Mouse (Mus musculus) MEL-GATA-1-ER (cell line): ENCODE data around the gene H60b.
"Not testable (repeated sequence)": the region's sequence is repeated elsewhere in the genome, so short reads cannot be mapped to it uniquely, and the experiment has no call there.

Source experiments
- DNase-seq: peaks from one replicate; pipeline ENCODE4 v3.0.0-alpha.2; 2012; ENCODE audit warnings: low read depth; ENCODE audit errors: extremely low read depth

Gene H60b

GRCm38 (mm10) chr10:22165328-22166003 is 7.1 kb downstream of the H60b start:
- DNase-seq, result not testable (repeated sequence)

- not testable (repeated sequence) for DNase-seq
These were observed 7.6 kb downstream of the H60b start for GRCm38 (mm10) chr10:22166025-22166424.

DNA sequence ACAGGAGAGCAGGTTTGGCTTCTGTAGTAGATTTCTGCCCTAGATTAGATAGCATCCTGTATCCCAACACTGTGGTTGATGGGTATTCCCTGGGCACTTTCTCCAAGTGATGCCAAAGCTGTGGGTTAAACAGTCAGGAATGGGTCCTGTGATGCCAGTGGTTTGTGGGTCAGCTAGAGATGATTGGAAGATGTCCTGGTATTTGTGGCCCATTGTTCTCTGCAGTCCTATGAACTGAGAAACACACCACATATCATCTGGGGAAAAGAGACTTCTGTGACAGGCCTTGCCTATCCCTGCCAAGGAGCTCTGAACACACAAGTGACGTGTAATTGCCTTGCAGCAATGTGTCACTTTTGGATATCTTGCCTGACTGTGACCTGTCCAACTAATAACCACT is 8.7 kb downstream of the H60b start:
- not testable (repeated sequence) for DNase-seq

GRCm38 (mm10) chr10:22169116-22169515 is 10.7 kb downstream of the H60b start:
- DNase-seq, result not testable (repeated sequence)

DNA sequence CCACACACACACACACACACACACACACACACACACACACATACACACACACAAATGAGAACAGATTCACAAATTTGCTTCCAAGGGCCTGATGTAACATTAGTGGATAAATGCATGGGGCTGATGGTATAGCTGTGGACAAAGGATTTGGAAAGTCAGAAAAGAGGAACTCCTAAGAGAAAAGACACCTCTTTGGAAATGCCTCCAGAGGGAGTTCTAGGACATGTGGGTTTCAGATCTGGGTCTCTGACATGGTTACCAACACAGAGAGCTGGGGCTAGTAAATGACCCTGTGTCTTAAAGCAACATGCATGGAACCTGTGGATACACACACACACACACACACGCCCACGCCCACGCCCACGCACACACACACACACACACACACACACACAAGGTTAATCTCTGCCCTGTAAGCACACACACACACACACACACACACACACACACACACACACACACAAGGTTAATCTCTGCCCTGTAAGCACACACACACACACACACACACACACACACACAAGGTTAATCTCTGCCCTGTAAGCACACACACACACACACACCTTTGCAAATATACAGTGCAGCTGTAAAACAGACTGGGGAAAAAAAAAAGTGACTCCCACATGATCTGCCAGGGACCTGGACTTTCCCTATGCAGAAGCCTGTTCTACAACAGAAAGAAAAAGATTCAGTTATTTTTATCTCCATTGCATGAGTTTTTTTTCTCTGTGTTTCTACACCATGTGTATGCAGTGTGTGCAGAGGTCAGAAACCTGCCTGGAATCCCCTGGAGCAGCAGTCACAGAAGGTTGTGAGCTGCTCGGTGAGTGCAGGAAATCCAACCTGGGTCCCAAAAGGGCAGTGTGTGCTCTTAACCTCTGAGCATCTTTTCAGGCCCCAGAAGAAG is 14.3 kb downstream of the H60b start:
- not testable (repeated sequence) for DNase-seq

GRCm38 (mm10) chr10:22173335-22174189 is 15.2 kb downstream of the H60b start:
- DNase-seq, result not testable (repeated sequence)

DNA sequence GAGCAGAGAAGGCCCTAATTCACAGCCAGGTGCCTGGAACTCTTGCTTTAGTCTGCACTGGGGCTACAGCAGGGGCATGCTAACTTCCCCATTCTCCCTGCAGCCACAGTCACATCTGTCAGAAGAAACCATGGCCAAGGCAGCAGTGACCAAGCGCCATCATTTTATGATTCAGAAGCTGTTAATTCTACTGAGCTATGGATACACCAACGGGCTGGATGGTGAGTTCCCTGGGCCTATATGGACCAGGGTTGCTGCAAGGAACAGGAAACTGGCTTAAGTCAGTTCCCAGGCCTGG is 15.8 kb downstream of the H60b start:
- not testable (repeated sequence) for DNase-seq

- not testable (repeated sequence) for DNase-seq
These were observed 18.1 kb downstream of the H60b start for GRCm38 (mm10) chr10:22176515-22176914.

- DNase-seq, result not testable (repeated sequence)
These were observed 32.6 kb downstream of the H60b start for GRCm38 (mm10) chr10:22191035-22191434.

DNA sequence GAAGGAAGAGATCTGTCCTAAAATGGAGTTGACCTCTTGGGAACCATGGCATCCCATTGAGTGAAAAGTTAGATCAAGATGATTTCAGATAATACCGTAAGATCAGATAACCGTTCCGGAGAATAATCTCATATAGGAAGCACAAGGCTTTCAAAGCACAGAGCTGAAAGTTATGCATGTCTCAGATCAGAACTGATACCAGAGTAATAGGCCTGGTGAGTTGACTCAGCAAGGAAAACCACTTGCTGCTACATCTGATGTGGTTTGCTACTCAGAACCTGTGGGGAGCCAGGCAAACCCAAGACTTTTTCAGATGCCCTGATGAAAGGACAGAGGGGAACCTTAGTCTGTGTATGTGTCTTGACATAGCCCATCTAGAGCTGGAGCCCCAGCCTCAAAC is 43.0 kb downstream of the H60b start:
- not testable (repeated sequence) for DNase-seq

DNA sequence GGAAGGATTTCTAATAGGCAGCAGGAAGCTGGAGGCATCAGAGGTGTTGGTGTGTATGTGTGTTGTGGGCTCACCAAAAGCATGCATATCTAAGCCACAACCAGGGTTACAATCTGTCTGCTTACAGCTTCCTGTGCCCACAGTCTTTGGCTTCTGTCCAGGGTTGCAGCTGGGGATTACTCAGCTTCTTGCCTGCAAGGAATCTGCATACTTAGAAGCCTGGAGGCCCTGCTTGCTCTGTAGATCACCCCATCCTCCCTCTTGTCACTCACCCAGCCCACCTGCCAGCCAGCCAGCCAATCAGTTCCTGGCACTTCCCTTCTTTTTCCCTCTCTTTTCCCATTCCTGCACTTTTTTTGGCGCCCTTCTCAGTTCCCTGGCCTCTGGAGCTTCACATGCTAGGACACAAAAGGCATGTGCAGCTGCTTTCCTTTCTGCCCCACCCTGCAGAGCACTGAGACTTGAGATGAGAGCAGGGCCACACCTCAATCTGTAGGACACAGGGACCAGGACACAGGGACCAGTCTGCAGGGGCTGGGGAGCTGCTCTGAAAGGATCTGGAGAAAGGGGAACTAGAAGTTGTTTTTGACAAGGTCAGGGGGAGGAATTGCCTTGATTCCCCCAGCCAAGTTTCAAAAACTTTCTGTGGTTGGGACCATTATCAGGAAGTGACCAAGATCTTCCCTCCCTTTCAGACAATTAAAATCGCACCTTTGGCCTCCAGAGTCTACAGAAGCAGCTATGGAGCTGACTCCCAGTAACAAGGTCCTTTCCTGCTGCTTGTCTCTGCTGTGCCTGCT is 44.6 kb downstream of the H60b start:
- DNase-seq, result not testable (repeated sequence)

GRCm38 (mm10) chr10:22206443-22206842 is 48.1 kb downstream of the H60b start:
- DNase-seq, result not testable (repeated sequence)

DNA sequence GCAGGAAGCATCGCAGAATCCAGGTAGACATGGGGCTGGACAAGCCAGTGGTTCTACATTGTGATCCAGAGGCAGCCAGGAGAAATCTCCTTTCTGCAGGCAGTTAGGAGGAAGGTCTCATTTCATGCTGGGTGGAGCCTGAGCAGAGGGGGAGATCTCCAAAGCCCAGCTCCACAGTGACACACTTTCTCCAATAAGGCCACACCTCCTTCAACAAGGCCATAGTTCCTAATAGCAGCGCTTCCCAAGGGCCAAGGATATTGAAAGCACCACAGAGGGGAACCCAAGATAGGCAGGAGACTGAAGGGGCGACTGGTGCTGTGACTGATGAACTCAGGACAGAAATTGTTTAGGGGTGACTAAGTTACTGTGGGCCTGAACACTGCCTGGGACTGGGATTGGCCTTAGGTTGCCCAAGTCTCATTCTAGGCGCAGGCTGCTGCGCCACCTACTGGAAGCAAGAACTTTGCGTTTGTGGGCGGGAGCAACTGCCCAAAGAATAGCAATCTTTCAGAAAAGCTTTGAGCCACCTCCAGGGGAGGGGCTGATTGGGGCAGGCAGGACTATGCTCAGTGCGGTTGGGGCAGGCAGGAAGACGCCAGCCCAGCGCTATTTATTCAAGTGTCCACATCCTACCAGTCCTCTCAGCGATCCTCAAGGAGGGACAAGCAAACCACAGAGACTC is 53.8 kb downstream of the H60b start:
- DNase-seq, result not testable (repeated sequence)

DNA sequence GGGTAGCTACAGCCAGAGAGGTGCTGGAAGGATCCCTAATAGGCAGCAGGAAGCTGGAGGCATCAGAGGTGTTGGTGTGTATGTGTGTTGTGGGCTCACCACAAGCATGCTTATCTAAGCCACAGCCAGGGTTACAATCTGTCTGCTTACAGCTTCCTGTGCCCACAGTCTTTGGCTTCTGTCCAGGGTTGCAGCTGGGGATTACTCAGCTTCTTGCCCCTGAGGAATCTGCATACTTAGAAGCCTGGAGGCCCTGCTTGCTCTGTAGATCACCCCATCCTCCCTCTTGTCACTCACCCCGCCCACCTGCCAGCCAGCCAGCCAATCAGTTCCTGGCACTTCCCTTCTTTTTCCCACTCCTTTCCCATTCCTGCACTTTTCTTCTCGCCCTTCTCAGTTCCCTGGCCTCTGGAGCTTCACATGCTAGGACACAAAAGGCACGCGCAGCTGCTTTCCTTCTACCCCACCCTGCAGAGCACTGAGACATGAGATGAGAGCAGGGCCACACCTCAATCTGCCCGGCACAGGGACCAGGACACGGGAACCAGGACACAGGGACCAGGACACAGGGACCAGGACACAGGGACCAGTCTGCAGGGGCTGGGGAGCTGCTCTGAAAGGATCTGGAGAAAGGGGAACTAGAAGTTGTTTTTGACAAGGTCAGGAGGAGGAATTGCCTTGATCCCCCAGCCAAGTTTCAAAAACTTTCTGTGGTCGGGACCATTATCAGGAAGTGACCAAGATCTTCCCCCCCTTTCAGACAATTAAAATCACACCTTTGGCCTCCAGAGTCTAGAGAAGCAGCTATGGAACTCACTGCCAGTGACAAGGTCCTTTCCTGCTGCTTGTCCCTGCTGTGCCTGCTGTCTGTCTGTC is 65.3 kb downstream of the H60b start:
- not testable (repeated sequence) for DNase-seq

DNA sequence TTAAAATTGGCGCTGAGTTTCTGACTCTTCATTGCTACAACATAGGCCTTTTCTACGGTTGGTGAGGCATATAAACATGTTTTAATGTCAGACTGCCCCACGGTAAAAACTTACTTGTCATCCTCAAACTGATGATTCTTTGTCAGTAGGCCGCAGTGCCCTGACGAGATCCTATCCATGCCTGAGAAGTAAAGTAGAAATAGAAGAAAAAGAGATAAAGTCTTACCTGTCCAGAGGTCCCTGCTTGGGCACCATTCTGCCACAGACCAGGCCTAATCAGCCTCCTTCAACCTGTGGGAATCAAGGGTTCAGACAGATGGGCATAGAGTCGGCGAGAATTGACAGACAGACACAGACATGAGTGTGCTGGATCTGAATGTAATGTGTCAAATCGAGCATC is 106.7 kb downstream of the H60b start:
- DNase-seq, result no peak

DNA sequence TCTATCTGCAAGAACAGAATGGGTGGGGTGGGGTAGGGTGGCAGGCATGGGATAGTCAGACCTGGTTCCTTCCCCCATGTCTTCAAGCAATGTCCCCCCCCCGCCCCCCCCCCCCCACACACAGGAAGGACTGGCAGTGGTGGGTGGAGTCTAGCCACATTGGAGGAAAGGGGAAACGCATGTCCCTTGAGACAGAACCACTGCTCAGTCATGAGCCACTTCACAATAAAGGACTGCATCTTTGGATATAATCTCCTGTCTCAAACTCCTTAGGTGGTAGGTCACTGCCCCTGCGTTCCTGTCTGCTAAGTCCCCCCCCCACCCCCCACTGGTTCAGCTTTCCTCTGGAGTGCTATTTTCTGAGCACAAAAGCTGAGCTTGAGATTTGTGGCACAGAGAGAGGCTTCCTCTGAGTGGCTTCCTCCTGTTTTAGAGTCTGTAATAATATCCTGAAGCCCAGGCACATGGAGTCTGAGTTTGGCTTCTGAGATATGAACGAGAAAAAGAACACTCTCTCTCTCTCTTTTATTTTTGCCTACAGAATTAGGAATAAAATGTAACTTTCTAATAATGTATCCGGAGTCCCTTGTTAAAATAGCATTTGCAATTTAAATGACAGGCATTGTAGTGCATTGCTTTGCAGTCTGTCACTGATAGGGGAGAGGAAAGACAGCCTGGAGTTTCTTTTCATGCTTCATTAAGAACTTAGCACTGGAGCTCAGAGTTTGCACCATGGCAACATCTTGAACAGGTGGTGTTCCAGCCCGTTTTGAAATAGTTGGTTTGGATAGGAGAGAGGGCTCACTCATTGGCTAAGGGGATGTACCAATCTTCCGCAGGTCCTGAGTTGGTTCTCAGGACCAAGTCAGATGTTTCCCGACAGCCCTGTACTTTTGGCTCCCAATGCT is 112.7 kb downstream of the H60b start:
- DNase-seq, result not testable (repeated sequence)

GRCm38 (mm10) chr10:22272914-22273683 is 114.7 kb downstream of the H60b start:
- not testable (repeated sequence) for DNase-seq
